Mouse (Mus musculus): ENCODE measurements at regions not wholly inside any gene's neighbourhood (a gene's known extent, or its start where the extent isn't known, plus 50 kb on each side); places are given as distances from the start of the nearest gene placed in this dataset.

GRCm38 (mm10) chr2:128491217-128491877 is 99.7 kb upstream of the Spdye4c start:
- Histone ChIP-seq H3K4me2 (no peak overlapping the region), H3K9me3 (replicated peaks; ENCODE audit: control insufficient read depth, low read length) (no peaks in the 10 kb centered on the region), H3K27me3 (ENCODE audit: control insufficient read depth, insufficient read depth, low read length) (no peaks in the 10 kb centered on the region), H3K36me3 (ENCODE audit: control insufficient read depth, insufficient read depth, low read length) (no peaks in the 10 kb centered on the region), H3K4me3 (ENCODE audit: low read depth, low read length) (no peak overlapping the region), H3K27ac (ENCODE audit: low read depth, low read length) (no peak overlapping the region), H3K9ac (ENCODE audit: low read depth, low read length) (no peak overlapping the region), H3K4me1 (ENCODE audit: control insufficient read depth, insufficient read depth, low read length) (no peaks in the 10 kb centered on the region)
- WGBS (ENCODE audit: insufficient replicate concordance): 77% methylated on average over 7 of the region's 7 CpGs
- no peak for ATAC-seq (replicated peaks; ENCODE audit: insufficient number of reproducible peaks, low FRiP score, low TSS enrichment)

GRCm38 (mm10) chr2:128493871-128494270 is 97.1 kb upstream of the Spdye4c start:
- H3K4me2 ChIP-seq: no peak overlapping the region
- H3K4me3 ChIP-seq (ENCODE audit: low read depth, low read length): no peak overlapping the region
- no peaks in the 10 kb centered on the region for H3K27me3 ChIP-seq (ENCODE audit: control insufficient read depth, insufficient read depth, low read length)
- H3K36me3 ChIP-seq (ENCODE audit: control insufficient read depth, insufficient read depth, low read length): no peaks in the 10 kb centered on the region
- H3K9me3 ChIP-seq (replicated peaks; ENCODE audit: control insufficient read depth, low read length): no peaks in the 10 kb centered on the region
- no peak for ATAC-seq (replicated peaks; ENCODE audit: insufficient number of reproducible peaks, low FRiP score, low TSS enrichment)
- no peaks in the 10 kb centered on the region for H3K4me1 ChIP-seq (ENCODE audit: control insufficient read depth, insufficient read depth, low read length)
- H3K9ac ChIP-seq (ENCODE audit: low read depth, low read length): no peak overlapping the region
- H3K27ac ChIP-seq (ENCODE audit: low read depth, low read length): no peak overlapping the region
- 81% methylated on average over 5 of the region's 5 CpGs for WGBS (ENCODE audit: insufficient replicate concordance)

GRCm38 (mm10) chr2:128497891-128498290 is 93.1 kb upstream of the Spdye4c start:
- Histone ChIP-seq H3K9me3 (replicated peaks; ENCODE audit: control insufficient read depth, low read length) (no peaks in the 10 kb centered on the region; the same call in 1 of the 2 replicates), H3K27ac (ENCODE audit: low read depth, low read length) (no peak overlapping the region), H3K4me2 (no peak overlapping the region), H3K9ac (ENCODE audit: low read depth, low read length) (no peak overlapping the region), H3K4me3 (ENCODE audit: low read depth, low read length) (no peak overlapping the region), H3K27me3 (ENCODE audit: control insufficient read depth, insufficient read depth, low read length) (no peaks in the 10 kb centered on the region), H3K36me3 (ENCODE audit: control insufficient read depth, insufficient read depth, low read length) (no peaks in the 10 kb centered on the region), H3K4me1 (ENCODE audit: control insufficient read depth, insufficient read depth, low read length) (no peaks in the 10 kb centered on the region)
- ATAC-seq (replicated peaks; ENCODE audit: insufficient number of reproducible peaks, low FRiP score, low TSS enrichment): no peak
- 68% methylated on average over 3 of the region's 3 CpGs for WGBS (ENCODE audit: insufficient replicate concordance)

GRCm38 (mm10) chr2:128498611-128499010 is 92.4 kb upstream of the Spdye4c start:
- H3K36me3 ChIP-seq (ENCODE audit: control insufficient read depth, insufficient read depth, low read length): no peaks in the 10 kb centered on the region
- no peak overlapping the region for H3K4me3 ChIP-seq (ENCODE audit: low read depth, low read length)
- WGBS (ENCODE audit: insufficient replicate concordance): 76% methylated on average over 5 of the region's 5 CpGs
- no peak for ATAC-seq (replicated peaks; ENCODE audit: insufficient number of reproducible peaks, low FRiP score, low TSS enrichment)
- no peak overlapping the region for H3K27ac ChIP-seq (ENCODE audit: low read depth, low read length)
- H3K27me3 ChIP-seq (ENCODE audit: control insufficient read depth, insufficient read depth, low read length): no peaks in the 10 kb centered on the region
- H3K4me2 ChIP-seq: no peak overlapping the region
- no peak overlapping the region for H3K9ac ChIP-seq (ENCODE audit: low read depth, low read length)
- H3K9me3 ChIP-seq (replicated peaks; ENCODE audit: control insufficient read depth, low read length): no peaks in the 10 kb centered on the region; the same call in 1 of the 2 replicates
- H3K4me1 ChIP-seq (ENCODE audit: control insufficient read depth, insufficient read depth, low read length): no peaks in the 10 kb centered on the region

- WGBS (ENCODE audit: insufficient replicate concordance): 73% methylated on average over 14 of the region's 14 CpGs
- Histone ChIP-seq H3K4me2 (no peak overlapping the region), H3K4me3 (ENCODE audit: low read depth, low read length) (no peak overlapping the region), H3K27me3 (ENCODE audit: control insufficient read depth, insufficient read depth, low read length) (no peaks in the 10 kb centered on the region), H3K9ac (ENCODE audit: low read depth, low read length) (no peak overlapping the region), H3K36me3 (ENCODE audit: control insufficient read depth, insufficient read depth, low read length) (no peaks in the 10 kb centered on the region), H3K9me3 (replicated peaks; ENCODE audit: control insufficient read depth, low read length) (no peaks in the 10 kb centered on the region; the same call in 1 of the 2 replicates), H3K27ac (ENCODE audit: low read depth, low read length) (no peak overlapping the region), H3K4me1 (ENCODE audit: control insufficient read depth, insufficient read depth, low read length) (no peaks in the 10 kb centered on the region)
- ATAC-seq (replicated peaks; ENCODE audit: insufficient number of reproducible peaks, low FRiP score, low TSS enrichment): no peak
Observed at GRCm38 (mm10) chr2:128499575-128500184, 91.3 kb upstream of the Spdye4c start.

- Histone ChIP-seq H3K4me1 (ENCODE audit: control insufficient read depth, insufficient read depth, low read length) (no peaks in the 10 kb centered on the region; the same call in 1 of the 2 replicates), H3K27me3 (ENCODE audit: control insufficient read depth, insufficient read depth, low read length) (no peaks in the 10 kb centered on the region), H3K9ac (ENCODE audit: low read depth, low read length) (no peak overlapping the region), H3K27ac (ENCODE audit: low read depth, low read length) (no peak overlapping the region), H3K4me2 (no peak overlapping the region), H3K4me3 (ENCODE audit: low read depth, low read length) (no peak overlapping the region), H3K9me3 (replicated peaks; ENCODE audit: control insufficient read depth, low read length) (no peaks in the 10 kb centered on the region; the same call in 1 of the 2 replicates), H3K36me3 (ENCODE audit: control insufficient read depth, insufficient read depth, low read length) (no peaks in the 10 kb centered on the region)
- WGBS (ENCODE audit: insufficient replicate concordance): 72% methylated on average over 4 of the region's 4 CpGs
- no peak for ATAC-seq (replicated peaks; ENCODE audit: insufficient number of reproducible peaks, low FRiP score, low TSS enrichment)
Observed at GRCm38 (mm10) chr2:128502676-128503075, 88.3 kb upstream of the Spdye4c start.

- Histone ChIP-seq H3K4me1 (ENCODE audit: control insufficient read depth, insufficient read depth, low read length) (peaks cover 5% of the 10 kb centered on the region), H3K36me3 (ENCODE audit: control insufficient read depth, insufficient read depth, low read length) (no peaks in the 10 kb centered on the region), H3K27ac (ENCODE audit: low read depth, low read length) (no peak overlapping the region), H3K4me3 (ENCODE audit: low read depth, low read length) (no peak overlapping the region), H3K9ac (ENCODE audit: low read depth, low read length) (no peak overlapping the region), H3K27me3 (ENCODE audit: control insufficient read depth, insufficient read depth, low read length) (no peaks in the 10 kb centered on the region), H3K4me2 (no peak overlapping the region), H3K9me3 (replicated peaks; ENCODE audit: control insufficient read depth, low read length) (no peaks in the 10 kb centered on the region; the same call in 1 of the 2 replicates)
- no peak for ATAC-seq (replicated peaks; ENCODE audit: insufficient number of reproducible peaks, low FRiP score, low TSS enrichment)
- 85% methylated on average over 2 of the region's 2 CpGs for WGBS (ENCODE audit: insufficient replicate concordance)
Observed at GRCm38 (mm10) chr2:128503136-128503935, 87.7 kb upstream of the Spdye4c start.

- no peaks in the 10 kb centered on the region for H3K27me3 ChIP-seq (ENCODE audit: control insufficient read depth, insufficient read depth, low read length)
- peaks cover 12% of the 10 kb centered on the region for H3K4me1 ChIP-seq (ENCODE audit: control insufficient read depth, insufficient read depth, low read length)
- H3K9me3 ChIP-seq (replicated peaks; ENCODE audit: control insufficient read depth, low read length): no peaks in the 10 kb centered on the region
- no peaks in the 10 kb centered on the region for H3K36me3 ChIP-seq (ENCODE audit: control insufficient read depth, insufficient read depth, low read length)
- WGBS (ENCODE audit: insufficient replicate concordance): 8% methylated on average over 11 of the region's 11 CpGs
- peak overlapping the region; percentile 68 for H3K27ac ChIP-seq (ENCODE audit: low read depth, low read length)
- H3K9ac ChIP-seq (ENCODE audit: low read depth, low read length): no peak overlapping the region; the same call in 1 of the 2 replicates
- peak overlapping the region; percentile 23 for H3K4me2 ChIP-seq
- no peak overlapping the region for H3K4me3 ChIP-seq (ENCODE audit: low read depth, low read length)
- ATAC-seq (replicated peaks; ENCODE audit: insufficient number of reproducible peaks, low FRiP score, low TSS enrichment): peak; percentile 80
Observed at GRCm38 (mm10) chr2:128507591-128508243, 83.3 kb upstream of the Spdye4c start.
